Mouse (Mus musculus) spleen, postnatal 14 days (tissue): ENCODE results near the gene Tmcc1.
"Not testable (repeated sequence)": the region's sequence is repeated elsewhere in the genome, so short reads cannot be mapped to it uniquely, and the experiment has no call there.

Experiments
- DNase-seq, 2 experiments: peaks; one replicate each; pipeline ENCODE4 v3.0.0; 2021 to 2022; ENCODE audit warnings: low spot score in 2 of 2

Tmcc1 gene

GRCm38 (mm10) chr6:116147386-116147785 is 45.9 kb downstream of the Tmcc1 start:
- no peak for DNase-seq

- no peak for DNase-seq
Measured at GRCm38 (mm10) chr6:116141696-116142095, 51.6 kb downstream of the Tmcc1 start.

GRCm38 (mm10) chr6:116140782-116141181 is 52.5 kb downstream of the Tmcc1 start:
- no peak for DNase-seq

GRCm38 (mm10) chr6:116139143-116139856 is 54.0 kb downstream of the Tmcc1 start:
- DNase-seq, result no peak

DNA sequence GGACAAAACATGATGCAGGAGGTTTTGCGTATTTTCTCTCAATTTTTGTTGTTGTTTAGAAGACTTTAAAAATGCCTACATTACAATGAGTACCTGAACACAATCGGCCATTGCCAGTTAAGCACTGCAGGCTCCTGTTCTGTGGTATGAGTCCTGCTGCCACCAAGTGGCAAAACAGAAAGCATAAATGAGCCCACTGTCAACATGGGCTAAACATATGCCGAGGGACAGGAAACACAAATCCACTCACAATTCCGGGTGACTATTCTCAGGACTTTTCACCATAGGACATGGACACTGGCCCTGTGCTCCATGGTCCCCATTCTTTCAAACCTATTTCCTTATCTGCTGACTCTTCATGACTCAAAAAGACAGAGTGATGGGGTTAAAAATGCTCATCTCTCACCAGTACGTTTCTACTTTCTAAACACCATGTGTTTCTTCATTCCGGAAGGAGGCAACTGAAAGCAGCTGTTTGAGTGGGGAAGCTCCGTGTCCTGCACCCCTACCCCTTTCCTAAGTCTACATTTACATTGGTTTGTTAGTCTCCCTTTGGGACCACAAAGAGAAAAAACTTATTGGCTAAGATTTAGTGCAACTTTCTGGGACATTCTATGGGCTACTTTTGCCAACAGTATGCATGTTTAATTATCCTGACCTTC is 57.2 kb downstream of the Tmcc1 start:
- no peak for DNase-seq

DNA sequence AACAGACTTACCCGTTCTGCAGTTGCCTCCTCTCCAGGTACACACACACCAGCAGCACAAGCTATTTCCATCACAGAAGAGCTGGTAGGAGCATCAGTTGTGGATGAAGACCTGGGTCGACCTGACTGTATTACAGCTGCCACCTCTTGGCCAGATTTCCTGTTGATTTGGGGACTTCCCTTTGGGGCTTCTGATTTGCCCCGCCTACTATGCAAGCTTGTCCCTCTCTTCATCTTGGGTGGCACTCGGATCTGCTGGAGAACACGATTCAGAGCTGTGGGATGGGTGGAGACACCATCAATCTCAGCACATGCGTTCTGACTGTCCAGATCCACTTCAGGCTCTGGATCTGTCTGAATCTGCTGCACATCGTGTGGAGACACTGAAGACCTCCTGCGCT is 59.5 kb downstream of the Tmcc1 start:
- no peak for DNase-seq

- DNase-seq, result no peak
Measured at GRCm38 (mm10) chr6:116131771-116132170, 61.5 kb downstream of the Tmcc1 start.

GRCm38 (mm10) chr6:116128710-116129109 is 64.6 kb downstream of the Tmcc1 start:
- no peak for DNase-seq

DNA sequence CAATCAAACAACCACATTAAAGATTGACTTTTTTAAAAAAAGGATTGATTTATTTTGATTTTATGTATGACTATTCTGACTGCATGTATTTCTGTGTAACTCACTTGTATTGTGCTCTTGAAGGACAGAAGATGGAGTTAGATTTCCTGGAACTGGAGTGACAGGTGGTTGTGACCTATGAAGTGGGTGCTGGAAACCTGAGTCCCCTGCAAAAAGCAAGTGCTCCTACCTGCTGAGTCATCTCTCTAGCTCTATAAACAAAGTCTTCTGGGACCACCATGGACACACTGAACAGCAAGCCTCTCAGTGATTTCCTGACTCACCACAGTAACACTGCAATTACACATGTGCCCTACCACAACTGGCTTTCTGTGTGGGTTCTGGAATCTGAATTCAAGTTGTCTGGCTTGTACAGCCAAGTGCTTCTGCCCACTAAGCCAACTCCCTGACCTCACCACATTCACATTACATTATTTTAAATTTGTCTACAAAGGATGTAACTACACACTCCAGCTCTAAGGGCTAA is 65.3 kb downstream of the Tmcc1 start:
- DNase-seq, result no peak

DNA sequence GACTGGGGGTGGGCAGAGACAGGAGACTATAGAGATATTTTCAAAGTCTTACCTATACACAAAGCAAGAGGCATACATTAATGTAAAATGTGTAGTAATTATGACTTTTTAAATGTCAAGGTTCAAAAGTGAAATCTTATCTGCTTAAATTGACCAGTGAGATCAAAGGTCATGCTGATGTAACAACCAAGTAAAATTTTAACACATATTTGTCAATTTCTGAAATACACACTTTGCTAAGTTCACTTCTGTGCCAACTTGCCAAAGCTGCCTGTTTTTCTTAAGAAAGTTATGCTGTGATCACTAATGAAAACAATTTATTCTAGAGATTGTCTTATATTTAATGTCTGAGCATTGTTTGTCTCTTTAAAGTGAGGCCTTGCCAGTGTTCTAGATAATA is 66.7 kb downstream of the Tmcc1 start:
- DNase-seq, result no peak

DNA sequence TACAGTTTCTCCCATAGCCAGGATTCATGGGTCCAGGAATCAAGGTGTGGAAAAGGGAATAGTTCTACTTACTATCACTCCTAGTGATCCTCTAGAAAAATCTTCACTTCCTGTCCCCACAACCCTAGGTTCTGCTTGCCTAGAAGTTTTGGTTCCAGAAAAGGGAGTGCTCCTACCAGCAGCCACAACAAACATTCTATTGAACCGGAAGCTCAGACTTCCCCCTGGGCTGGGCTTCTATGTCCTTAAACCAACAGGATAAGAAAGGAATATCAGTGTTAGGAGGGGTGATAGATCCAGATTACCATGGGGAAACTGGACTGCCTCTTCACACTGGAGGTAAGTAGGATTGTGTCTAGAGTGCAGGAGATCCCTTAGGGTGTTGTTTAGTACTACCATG is 70.4 kb downstream of the Tmcc1 start:
- no peak for DNase-seq

DNA sequence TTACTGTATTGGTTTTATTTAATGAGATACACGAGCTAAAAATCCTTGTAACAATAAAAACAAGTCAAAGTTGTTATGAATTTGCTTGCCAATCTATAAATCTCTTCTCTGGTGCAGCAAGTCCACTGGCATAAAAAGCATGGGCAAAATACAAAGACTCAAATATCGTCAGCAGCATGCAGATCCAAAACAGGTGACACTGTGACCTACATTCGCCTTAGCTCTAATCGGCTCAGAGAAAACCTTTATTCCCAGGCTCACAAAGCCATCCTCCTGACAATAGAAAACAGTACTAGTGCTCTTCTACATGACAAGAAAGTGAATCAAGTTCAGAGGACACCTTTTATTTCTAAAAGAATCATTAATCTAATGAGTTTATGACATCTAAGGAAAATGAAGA is 73.6 kb downstream of the Tmcc1 start:
- DNase-seq, result no peak

DNA sequence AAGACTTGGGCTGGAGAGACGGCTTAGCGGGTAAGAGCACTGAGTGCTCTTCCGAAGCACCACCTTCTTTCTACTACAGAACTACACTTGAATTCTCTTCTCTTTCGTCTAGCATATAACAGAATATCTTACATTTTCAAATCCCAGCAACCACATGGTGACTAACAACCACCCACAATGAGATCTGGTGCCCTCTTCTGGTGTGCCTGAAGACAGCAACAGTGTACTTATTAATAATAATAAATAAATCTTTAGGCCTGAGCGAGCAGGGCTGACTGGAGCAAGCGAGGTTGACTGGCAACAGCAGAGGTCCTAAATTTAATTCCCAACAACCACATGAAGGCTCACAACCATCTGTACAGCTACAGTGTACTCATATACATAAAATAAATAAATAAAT is 76.7 kb downstream of the Tmcc1 start:
- DNase-seq, result not testable (repeated sequence)

GRCm38 (mm10) chr6:116110588-116110987 is 82.7 kb downstream of the Tmcc1 start:
- DNase-seq, result no peak

GRCm38 (mm10) chr6:116107471-116108358 is 85.6 kb downstream of the Tmcc1 start:
- no peak for DNase-seq

DNA sequence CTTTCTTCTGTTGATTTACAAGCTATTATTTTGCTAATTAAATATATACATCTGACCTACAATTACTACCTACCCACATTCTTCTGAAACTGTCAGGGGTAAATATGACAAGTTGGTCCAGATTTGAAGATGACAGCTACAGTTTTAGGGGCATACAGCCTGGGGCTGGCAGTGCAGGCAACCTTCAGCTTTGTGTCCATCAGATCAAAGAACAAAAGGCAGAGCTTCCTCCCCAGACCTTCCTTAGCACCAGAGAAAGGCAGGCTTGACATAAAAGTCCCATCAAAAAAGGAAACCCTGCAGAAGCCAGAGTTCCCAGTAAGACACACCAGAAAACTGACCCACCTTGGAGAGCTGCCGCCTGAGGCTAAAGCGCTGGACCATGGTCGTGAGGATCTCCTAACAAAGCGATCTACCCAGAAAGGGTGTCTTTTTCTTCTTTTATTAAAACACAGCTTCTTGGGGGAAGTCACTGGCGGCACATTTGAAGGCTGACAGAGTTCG is 86.3 kb downstream of the Tmcc1 start:
- no peak for DNase-seq

DNA sequence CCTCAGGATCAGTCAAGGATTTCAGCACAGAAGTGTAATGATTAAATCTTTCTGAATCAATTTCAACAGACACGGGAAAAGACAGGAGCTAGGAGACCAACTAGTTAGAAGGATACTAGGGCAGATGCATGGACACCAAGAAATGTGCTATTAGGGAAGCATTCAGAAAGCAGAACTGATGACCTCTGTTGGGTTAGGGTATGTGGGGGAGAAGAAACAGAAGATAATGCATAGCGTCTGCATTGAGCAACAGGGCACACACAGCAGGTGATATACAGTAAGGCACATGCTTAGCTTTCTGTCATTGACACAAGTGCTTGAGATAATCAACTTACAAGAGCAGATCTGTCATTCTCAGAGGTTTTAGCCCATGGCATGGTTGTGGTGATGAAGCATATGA is 95.7 kb downstream of the Tmcc1 start:
- DNase-seq, result no peak

- no peak for DNase-seq
Measured at GRCm38 (mm10) chr6:116089402-116089801, 103.9 kb downstream of the Tmcc1 start.

DNA sequence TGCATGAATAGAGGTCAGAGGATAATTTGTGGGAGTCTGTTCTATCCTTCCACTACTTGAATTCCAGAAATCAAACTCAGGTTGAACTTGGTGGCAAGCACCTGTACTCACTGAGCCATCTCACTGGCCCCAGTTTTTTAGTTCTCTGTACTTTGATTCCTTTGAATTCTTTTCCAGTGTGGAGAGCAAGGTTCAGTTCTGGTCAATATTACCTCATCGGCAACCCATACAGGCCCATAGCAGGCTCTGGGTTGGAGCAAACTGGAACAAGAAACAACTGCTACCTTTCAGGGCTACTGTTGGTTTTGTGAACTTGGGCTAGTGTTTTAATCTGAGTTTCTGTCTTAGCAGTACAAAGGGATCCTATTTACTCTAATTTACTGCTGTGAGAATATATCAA is 107.2 kb downstream of the Tmcc1 start:
- DNase-seq, result no peak

GRCm38 (mm10) chr6:116082239-116082638 is 111.0 kb downstream of the Tmcc1 start:
- no peak for DNase-seq

GRCm38 (mm10) chr6:116081375-116081774 is 111.9 kb downstream of the Tmcc1 start:
- DNase-seq, result no peak

GRCm38 (mm10) chr6:116080756-116081155 is 112.5 kb downstream of the Tmcc1 start:
- DNase-seq, result no peak
